Mouse (Mus musculus): ENCODE data around the gene Gm47791.

- no peak for TF ChIP-seq CTCF (IDR thresholded peaks at IDR 0.05; ENCODE audit: low read depth, low read length)
- TF ChIP-seq GATA1 (IDR thresholded peaks at IDR 0.05; ENCODE audit: borderline replicate concordance, low read length): no peak
- no peak for TF ChIP-seq TAL1 (conservative IDR thresholded peaks at IDR 0.05; ENCODE audit: low read depth, low read length)
- TF ChIP-seq POLR2AphosphoS5 (IDR thresholded peaks at IDR 0.05; ENCODE audit: insufficient replicate concordance, low read depth, low read length): no peak
These were observed 22.1 kb upstream of the Gm47791 start for GRCm38 (mm10) chr1:82793110-82793509.

Measured in G1E (cell line).